Mouse (Mus musculus): ENCODE data around the gene Fam171a1.

DNA sequence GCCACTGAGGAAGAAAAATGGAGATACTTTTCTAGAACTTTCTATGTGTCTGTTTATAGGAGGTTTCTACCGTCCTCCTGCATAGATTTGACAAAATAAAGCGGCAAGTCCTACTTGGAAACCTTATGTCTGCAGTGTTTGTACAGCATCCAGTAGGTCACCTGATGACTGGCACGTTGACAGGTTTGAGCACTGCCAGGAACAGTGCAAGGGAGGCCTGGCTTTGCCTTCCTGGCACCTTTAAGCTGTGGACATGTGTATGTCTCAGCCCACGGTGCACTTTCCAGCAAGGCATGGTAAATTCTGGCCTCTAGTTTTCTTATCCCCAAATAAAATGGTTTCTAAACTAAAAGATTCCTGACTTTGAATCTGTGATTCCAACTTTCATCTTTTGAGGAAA, 86.4 kb downstream of the Fam171a1 start:
- TF ChIP-seq CTCF (IDR thresholded peaks at IDR 0.05; ENCODE audit: control insufficient read depth, insufficient read depth, insufficient read length) (no peak), MYOG (IDR thresholded peaks at IDR 0.05; ENCODE audit: control insufficient read depth, extremely low read depth, insufficient read length) (no peak)

All from C2C12 (cell line).